Mouse (Mus musculus): Measurements from ENCODE around the gene Hace1. TPM values are rescaled to one million over a fixed set of nuclear protein-coding genes. Genes with fewer than 3 reads are reported as not detected.

Gene Hace1
- polyA plus RNA-seq, 1 experiment from 2014 or later = 16.6 TPM

GRCm38 (mm10) chr10:45631995-45632394 is 54.4 kb downstream of the Hace1 start:
- H3K36me3 ChIP-seq = no peaks in the 10 kb centered on the region
- H3K27me3 ChIP-seq = no peaks in the 10 kb centered on the region
- no peaks in the 10 kb centered on the region for H3K4me1 ChIP-seq (replicated peaks)
- H3K4me2 ChIP-seq = no peak overlapping the region
- ATAC-seq (ENCODE audit: low read depth) = no peak
- H3K9ac ChIP-seq = no peak overlapping the region
- H3K27ac ChIP-seq (replicated peaks) = no peak overlapping the region
- H3K9me3 ChIP-seq = no peaks in the 10 kb centered on the region
- WGBS = 95% methylated on average over 3 of the region's 3 CpGs
- no peak overlapping the region for H3K4me3 ChIP-seq

DNA sequence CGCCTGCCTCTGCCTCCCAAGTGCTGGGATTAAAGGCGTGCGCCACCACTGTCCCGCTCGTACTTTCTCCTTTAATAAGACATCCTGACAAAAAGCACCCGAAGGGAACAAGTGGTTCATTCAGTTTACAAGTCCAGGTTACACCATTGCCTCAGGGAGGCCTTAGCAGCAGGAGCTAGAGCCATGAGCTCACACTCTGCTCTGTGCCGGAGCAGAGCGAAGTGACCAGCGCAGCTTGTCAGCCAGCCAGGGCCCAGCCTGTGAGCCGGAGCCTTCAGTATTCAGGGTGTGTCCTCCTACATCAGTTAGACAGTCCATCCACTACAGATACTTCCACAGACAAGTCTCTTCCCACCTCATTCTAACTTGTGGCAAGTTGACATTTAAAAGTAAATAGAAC is 55.0 kb downstream of the Hace1 start:
- no peaks in the 10 kb centered on the region for H3K27me3 ChIP-seq
- H3K27ac ChIP-seq (replicated peaks) = no peak overlapping the region
- H3K36me3 ChIP-seq = no peaks in the 10 kb centered on the region
- ATAC-seq (ENCODE audit: low read depth) = no peak; the same call in 1 of the 2 replicates
- H3K4me1 ChIP-seq (replicated peaks) = no peaks in the 10 kb centered on the region
- H3K4me2 ChIP-seq = no peak overlapping the region
- 90% methylated on average over 10 of the region's 10 CpGs for WGBS
- no peak overlapping the region for H3K9ac ChIP-seq
- H3K9me3 ChIP-seq = no peaks in the 10 kb centered on the region
- no peak overlapping the region for H3K4me3 ChIP-seq

DNA sequence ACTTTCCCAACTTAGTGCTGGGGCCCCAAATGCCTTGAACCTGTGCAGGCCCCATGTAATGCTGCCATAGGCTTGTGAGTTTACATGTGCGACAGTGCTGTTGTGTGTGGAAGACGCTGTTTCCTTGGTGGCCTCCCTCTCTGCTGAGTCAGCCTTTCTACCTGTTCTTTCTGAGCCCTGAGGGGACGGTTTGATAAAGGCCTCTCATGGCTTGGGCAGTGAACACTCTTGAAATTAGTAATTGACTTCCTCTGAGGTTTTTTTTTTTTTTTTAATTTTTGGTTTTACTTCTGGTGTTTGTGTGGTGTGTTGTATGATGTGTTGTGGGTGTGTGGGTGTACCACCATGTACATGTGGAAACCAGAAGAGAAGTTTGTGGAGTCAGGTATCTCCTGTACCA is 57.6 kb downstream of the Hace1 start:
- Histone ChIP-seq H3K9me3 (no peaks in the 10 kb centered on the region), H3K27me3 (no peaks in the 10 kb centered on the region), H3K4me2 (no peak overlapping the region), H3K27ac (replicated peaks) (no peak overlapping the region), H3K9ac (no peak overlapping the region), H3K4me3 (no peak overlapping the region), H3K4me1 (replicated peaks) (no peaks in the 10 kb centered on the region), H3K36me3 (no peaks in the 10 kb centered on the region)
- WGBS = 94% methylated on average over 3 of the region's 3 CpGs
- ATAC-seq (ENCODE audit: low read depth) = no peak

DNA sequence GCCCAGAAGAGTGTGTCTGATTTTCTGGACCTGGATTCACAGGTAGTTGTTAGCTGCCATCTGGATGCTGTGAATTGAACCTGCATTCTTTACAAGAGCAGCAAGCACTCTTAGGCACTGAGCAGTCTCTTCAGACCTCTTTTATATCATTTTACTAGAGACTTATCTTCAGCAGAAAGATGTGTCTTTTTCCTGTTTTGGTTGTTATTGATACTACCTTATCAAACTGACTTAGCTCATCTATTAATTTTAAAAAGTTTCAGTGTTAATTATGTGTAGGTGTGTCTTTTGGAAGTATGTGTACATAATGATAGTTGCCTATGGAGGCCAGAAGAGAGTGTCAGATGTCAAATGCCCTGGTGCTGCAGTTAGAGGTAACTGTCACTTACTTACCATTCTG is 62.1 kb downstream of the Hace1 start:
- Histone ChIP-seq H3K4me3 (no peak overlapping the region), H3K27ac (replicated peaks) (no peak overlapping the region)
- no peak for ATAC-seq (ENCODE audit: low read depth)

DNA sequence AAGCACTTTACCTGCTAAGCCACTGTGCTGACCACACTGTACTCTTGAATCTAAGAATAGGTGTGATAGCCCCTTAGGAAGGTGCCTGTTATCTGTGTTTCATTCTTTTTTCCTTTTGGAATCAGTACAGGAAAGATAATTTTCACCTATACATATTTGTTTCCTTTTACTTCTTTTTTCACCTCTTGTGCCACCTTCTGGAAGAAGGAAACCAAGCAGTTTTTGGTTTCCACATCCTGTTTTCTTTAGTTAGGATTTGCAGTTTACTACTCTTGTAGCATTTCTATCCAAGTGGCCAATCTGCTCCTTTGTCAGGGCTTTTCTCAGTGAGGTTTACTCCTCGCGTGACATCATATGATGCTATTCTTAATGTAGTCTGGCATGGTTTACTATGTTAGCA is 76.4 kb downstream of the Hace1 start:
- ATAC-seq (ENCODE audit: low read depth) = no peak
- 90% methylated on average over 2 of the region's 2 CpGs for WGBS

More for the DNA sequence above, 62.1 kb downstream of the Hace1 start:
- Histone ChIP-seq H3K27me3 (no peaks in the 10 kb centered on the region), H3K4me1 (replicated peaks) (no peaks in the 10 kb centered on the region), H3K4me2 (no peak overlapping the region), H3K9me3 (no peaks in the 10 kb centered on the region), H3K9ac (no peak overlapping the region), H3K36me3 (peaks cover 11% of the 10 kb centered on the region; the same call in 1 of the 2 replicates)

GRCm38 (mm10) chr10:45662015-45662414 is 84.4 kb downstream of the Hace1 start:
- no peak overlapping the region for H3K4me3 ChIP-seq
- no peaks in the 10 kb centered on the region for H3K4me1 ChIP-seq (replicated peaks)
- 89% methylated on average over 9 of the region's 9 CpGs for WGBS
- H3K36me3 ChIP-seq = peaks cover 7% of the 10 kb centered on the region; the same call in 1 of the 2 replicates
- no peaks in the 10 kb centered on the region for H3K27me3 ChIP-seq
- H3K4me2 ChIP-seq = no peak overlapping the region
- H3K9ac ChIP-seq = no peak overlapping the region
- ATAC-seq (ENCODE audit: low read depth) = no peak
- no peak overlapping the region for H3K27ac ChIP-seq (replicated peaks)
- H3K9me3 ChIP-seq = 0 out of 2 replicates have a peak, but pooled peaks cover 12% of the 10 kb centered on the region

More for the DNA sequence above, 76.4 kb downstream of the Hace1 start:
- no peak overlapping the region for H3K4me3 ChIP-seq
- no peak overlapping the region for H3K9ac ChIP-seq
- no peak overlapping the region for H3K4me2 ChIP-seq
- no peaks in the 10 kb centered on the region for H3K9me3 ChIP-seq
- no peaks in the 10 kb centered on the region for H3K4me1 ChIP-seq (replicated peaks)
- no peak overlapping the region for H3K27ac ChIP-seq (replicated peaks)
- peaks cover 16% of the 10 kb centered on the region; the same call in 1 of the 2 replicates for H3K36me3 ChIP-seq
- H3K27me3 ChIP-seq = no peaks in the 10 kb centered on the region

DNA sequence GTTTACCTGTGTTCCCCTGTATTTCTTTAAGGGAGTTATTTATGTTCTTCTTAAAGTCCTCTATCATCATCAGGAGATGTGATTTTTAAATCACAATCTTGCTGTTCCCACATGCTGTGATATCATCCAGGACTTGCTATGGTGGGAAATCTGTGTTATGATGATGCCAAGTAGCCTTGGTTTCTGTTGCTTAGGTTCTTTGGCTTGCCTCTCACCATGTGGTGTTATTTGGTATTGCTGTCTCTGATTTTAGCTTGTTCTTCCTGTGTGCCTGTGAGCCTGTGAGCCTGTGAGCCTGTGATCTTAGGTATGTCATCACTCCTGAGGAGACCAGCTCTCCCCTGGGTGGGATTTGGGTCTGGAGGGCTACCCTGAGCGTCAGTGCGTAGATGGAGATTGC is 90.6 kb downstream of the Hace1 start:
- Histone ChIP-seq H3K36me3 (peaks cover 7% of the 10 kb centered on the region; the same call in 1 of the 2 replicates), H3K9ac (no peak overlapping the region), H3K9me3 (0 out of 2 replicates have a peak, but pooled peaks cover 12% of the 10 kb centered on the region), H3K4me3 (no peak overlapping the region), H3K27ac (replicated peaks) (no peak overlapping the region), H3K4me2 (no peak overlapping the region), H3K4me1 (replicated peaks) (no peaks in the 10 kb centered on the region), H3K27me3 (no peaks in the 10 kb centered on the region)
- ATAC-seq (ENCODE audit: low read depth) = no peak
- WGBS = 92% methylated on average over 2 of the region's 2 CpGs

- H3K4me3 ChIP-seq = no peak overlapping the region
- H3K27me3 ChIP-seq = no peaks in the 10 kb centered on the region
- 0 out of 2 replicates have a peak, but pooled peaks cover 4% of the 10 kb centered on the region for H3K36me3 ChIP-seq
- H3K9me3 ChIP-seq = no peaks in the 10 kb centered on the region
- H3K27ac ChIP-seq (replicated peaks) = no peak overlapping the region
- H3K4me1 ChIP-seq (replicated peaks) = no peaks in the 10 kb centered on the region
- H3K9ac ChIP-seq = no peak overlapping the region
- no peak overlapping the region for H3K4me2 ChIP-seq
- no peak for ATAC-seq (ENCODE audit: low read depth)
Measured at GRCm38 (mm10) chr10:45676796-45677195, 99.2 kb downstream of the Hace1 start.

DNA sequence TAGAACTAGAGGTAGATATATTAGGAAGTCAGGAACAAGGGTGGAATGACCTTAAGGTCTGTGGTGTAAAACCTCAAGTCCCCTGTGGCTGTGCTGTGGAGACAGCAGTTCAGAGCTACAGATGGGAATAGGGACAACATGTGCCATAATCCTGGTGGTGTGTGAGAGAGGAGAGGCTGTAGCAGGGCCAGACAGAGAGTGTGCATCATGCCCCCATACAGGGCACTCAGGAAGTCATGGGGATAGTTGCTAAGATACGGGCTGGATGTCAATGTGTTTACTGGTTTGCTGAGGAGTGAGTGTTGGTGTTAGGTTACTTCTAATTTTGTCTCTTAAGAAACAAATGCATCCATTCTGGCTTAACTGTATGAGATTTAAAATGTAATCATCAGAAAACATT is 108.6 kb downstream of the Hace1 start:
- H3K4me3 ChIP-seq = no peak overlapping the region
- no peak overlapping the region for H3K27ac ChIP-seq (replicated peaks)
- no peaks in the 10 kb centered on the region for H3K4me1 ChIP-seq (replicated peaks)
- no peak overlapping the region for H3K9ac ChIP-seq
- H3K9me3 ChIP-seq = no peaks in the 10 kb centered on the region
- peaks cover 5% of the 10 kb centered on the region; the same call in 1 of the 2 replicates for H3K36me3 ChIP-seq
- no peak overlapping the region for H3K4me2 ChIP-seq
- no peak for ATAC-seq (ENCODE audit: low read depth)
- no peaks in the 10 kb centered on the region for H3K27me3 ChIP-seq
- 93% methylated on average over 1 of the region's 1 CpGs for WGBS

GRCm38 (mm10) chr10:45694931-45695330 is 117.3 kb downstream of the Hace1 start:
- no peaks in the 10 kb centered on the region for H3K36me3 ChIP-seq
- H3K4me3 ChIP-seq = no peak overlapping the region
- ATAC-seq (ENCODE audit: low read depth) = no peak
- H3K9ac ChIP-seq = no peak overlapping the region
- no peaks in the 10 kb centered on the region for H3K4me1 ChIP-seq (replicated peaks)
- H3K27ac ChIP-seq (replicated peaks) = no peak overlapping the region
- no peaks in the 10 kb centered on the region for H3K27me3 ChIP-seq
- H3K4me2 ChIP-seq = no peak overlapping the region
- no peaks in the 10 kb centered on the region for H3K9me3 ChIP-seq

DNA sequence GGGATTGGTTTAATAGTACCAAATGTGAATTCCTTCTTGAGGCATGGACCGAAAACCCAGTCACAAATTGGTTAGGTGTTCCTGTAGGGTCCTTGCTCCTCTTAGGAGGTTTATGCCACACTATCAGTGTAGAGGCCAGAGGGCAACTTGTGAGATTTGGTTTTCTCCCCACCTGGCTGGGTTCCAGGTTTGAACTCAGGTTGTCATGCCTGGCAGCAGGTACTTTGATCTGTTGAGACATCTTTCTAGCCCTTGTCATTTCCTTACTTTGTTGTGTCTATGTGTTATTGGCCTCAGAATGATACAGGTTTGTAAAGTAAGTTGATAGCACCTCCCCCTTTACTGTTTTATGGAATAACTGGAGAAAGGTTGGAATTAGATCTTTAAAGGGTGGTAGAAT is 117.9 kb downstream of the Hace1 start:
- Histone ChIP-seq H3K9ac (no peak overlapping the region), H3K4me1 (replicated peaks) (no peaks in the 10 kb centered on the region), H3K4me2 (no peak overlapping the region), H3K27me3 (no peaks in the 10 kb centered on the region), H3K4me3 (no peak overlapping the region), H3K9me3 (no peaks in the 10 kb centered on the region), H3K36me3 (no peaks in the 10 kb centered on the region), H3K27ac (replicated peaks) (no peak overlapping the region)
- WGBS = 93% methylated on average over 1 of the region's 1 CpGs
- ATAC-seq (ENCODE audit: low read depth) = no peak

DNA sequence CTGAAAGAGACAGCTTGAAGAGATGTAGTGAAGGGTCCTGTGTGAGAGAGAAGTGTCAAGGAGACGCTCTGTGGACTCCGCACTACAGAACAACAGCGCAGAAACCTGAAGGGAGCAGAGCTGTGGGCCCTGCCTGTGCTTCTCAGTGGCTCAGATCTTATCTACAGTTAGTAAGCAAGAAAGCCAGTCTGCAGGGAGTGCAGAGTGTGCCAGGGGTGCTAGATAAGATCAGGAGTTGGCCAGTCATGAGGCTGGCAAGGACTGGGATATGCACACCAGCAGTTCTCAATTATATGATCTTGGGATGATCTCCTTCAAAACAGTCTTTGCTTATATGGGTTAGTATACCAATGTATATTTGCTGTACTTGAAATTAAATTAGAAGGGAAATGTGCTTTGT is 121.3 kb downstream of the Hace1 start:
- Histone ChIP-seq H3K4me3 (no peak overlapping the region), H3K27ac (replicated peaks) (no peak overlapping the region), H3K9me3 (no peaks in the 10 kb centered on the region), H3K4me1 (replicated peaks) (no peaks in the 10 kb centered on the region), H3K36me3 (peaks cover 5% of the 10 kb centered on the region), H3K9ac (no peak overlapping the region), H3K27me3 (no peaks in the 10 kb centered on the region), H3K4me2 (no peak overlapping the region)
- 84% methylated on average over 3 of the region's 3 CpGs for WGBS
- no peak for ATAC-seq (ENCODE audit: low read depth)

DNA sequence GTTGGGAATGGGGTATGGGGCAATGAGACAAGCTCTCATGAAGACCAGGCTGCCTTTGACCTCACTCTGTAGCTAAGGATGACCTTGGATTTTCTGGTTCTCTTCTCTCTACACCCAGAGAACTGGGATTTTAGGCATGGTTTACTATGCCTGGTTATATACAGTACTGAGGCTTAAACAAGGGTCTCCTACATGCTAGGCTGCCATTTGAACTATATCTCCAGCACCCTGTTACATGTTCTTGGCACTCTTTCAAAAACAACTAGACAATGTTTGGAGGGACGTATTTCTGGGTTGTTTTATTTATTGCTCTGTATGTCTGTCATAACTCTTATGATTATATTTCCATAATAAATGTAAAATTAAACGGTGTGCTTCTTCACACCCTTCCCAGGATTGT is 129.2 kb downstream of the Hace1 start:
- Histone ChIP-seq H3K4me3 (no peak overlapping the region), H3K27ac (replicated peaks) (no peak overlapping the region), H3K4me1 (replicated peaks) (no peaks in the 10 kb centered on the region; the same call in none of the 2 replicates), H3K27me3 (no peaks in the 10 kb centered on the region), H3K4me2 (no peak overlapping the region), H3K9ac (no peak overlapping the region), H3K36me3 (0 out of 2 replicates have a peak, but pooled peaks cover 5% of the 10 kb centered on the region), H3K9me3 (no peaks in the 10 kb centered on the region)
- ATAC-seq (ENCODE audit: low read depth) = no peak
- WGBS = 82% methylated on average over 2 of the region's 2 CpGs

Data from neural tube, embryonic 13.5 days (tissue).